Mouse (Mus musculus) forebrain, postnatal 0 days (tissue): ENCODE data around the gene Pex11g. TPM values are rescaled to one million over a fixed set of nuclear protein-coding genes. Genes with fewer than 3 reads are reported as not detected.

Experiments
- ATAC-seq: fragments of 200-750 bp; cut with Nextera tagmentation; 2 replicates; pipeline ENCODE4 v1.8.0; 2017; ENCODE audit warnings: mild to moderate bottlenecking, moderate library complexity
- DNase-seq: peaks from one replicate; pipeline ENCODE4 v3.0.0-alpha.2; 2015
- H3K27ac ChIP-seq: fragments of 300-500 bp; sonication (generic); 2 replicates; pipeline ENCODE4 v1.5.1; 2014; ENCODE audit warnings: low read depth, mild to moderate bottlenecking, antibody characterized with exemption, low read length, moderate library complexity, mixed read lengths
- H3K27me3 ChIP-seq: fragments of 300-500 bp; sonication (generic); 2 replicates; pipeline ENCODE4 v1.6.1; 2014; ENCODE audit warnings: mild to moderate bottlenecking, low read length, mixed read lengths; ENCODE audit not compliant: insufficient read depth
- H3K36me3 ChIP-seq: fragments of 300-500 bp; sonication (generic); 2 replicates; pipeline ENCODE4 v1.6.1; 2014; ENCODE audit warnings: mild to moderate bottlenecking, moderate library complexity; ENCODE audit not compliant: insufficient read depth
- H3K4me1 ChIP-seq: fragments of 300-500 bp; sonication (generic); 2 replicates; pipeline ENCODE4 v1.6.1; 2014; ENCODE audit warnings: antibody characterized with exemption; ENCODE audit not compliant: insufficient read depth
- H3K4me2 ChIP-seq: fragments of 300-500 bp; sonication (generic); 2 replicates; pipeline ENCODE4 v1.6.1; 2014; ENCODE audit warnings: low read depth, mild to moderate bottlenecking, moderate library complexity
- H3K4me3 ChIP-seq: fragments of 300-500 bp; sonication (generic); 2 replicates; pipeline ENCODE4 v1.5.1; 2014; ENCODE audit warnings: low read depth, low read length, mixed read lengths
- H3K9ac ChIP-seq: fragments of 300-500 bp; sonication (generic); 2 replicates; pipeline ENCODE4 v1.6.1; 2014; ENCODE audit warnings: mild to moderate bottlenecking
- H3K9me3 ChIP-seq: fragments of 300-500 bp; sonication (generic); 2 replicates; pipeline ENCODE4 v1.6.1; 2016; ENCODE audit warnings: low read length
- CTCF ChIP-seq: sonication (generic); IDR thresholded peaks from 2 replicates; pipeline ENCODE4 v1.5.1; 2016; ENCODE audit warnings: antibody characterized with exemption, control low read depth, low read depth
- WGBS: fragments of 180-500 bp; shearing (Covaris S2); extraction: QIAGEN DNeasy Blood & Tissue Kit; methylation state at CpG from one replicate; pipeline ENCODE4 v1.1.7; 2014; 5-methylcytosine and 5-hydroxymethylcytosine counted together
- polyA plus RNA-seq: library from polyadenylated mRNA; unstranded; fragments of >200 nt; fragmentation: Nextera tagmentation; extraction: Ambion mirVana; gene quantifications from 2 replicates; pipeline ENCODE4 v1.2.1, GENCODE M21; 2015
- total RNA-seq: library from RNA; depleted of rRNA; stranded (reverse); fragments of >200 nt; gene quantifications from 2 replicates; pipeline ENCODE4 v1.2.3, GENCODE M21; 2014

The Pex11g gene
- total and polyA plus RNA-seq, 2 experiments from 2014 or later = 1.3 to 2.0 TPM

- DNase-seq = no peak
- no peaks in the 10 kb centered on the region for H3K4me1 ChIP-seq
- H3K9ac ChIP-seq = no peak overlapping the region
- no peaks in the 10 kb centered on the region for H3K9me3 ChIP-seq
- H3K4me3 ChIP-seq = no peak overlapping the region
- 92% methylated on average over 2 of the region's 2 CpGs for WGBS
- no peak for TF ChIP-seq CTCF
- no peak overlapping the region for H3K4me2 ChIP-seq
- ATAC-seq = no peak
- 0 out of 2 replicates have a peak, but pooled peaks cover under 1% of the 10 kb centered on the region for H3K36me3 ChIP-seq
- no peaks in the 10 kb centered on the region for H3K27me3 ChIP-seq
- no peak overlapping the region for H3K27ac ChIP-seq
Measured at GRCm38 (mm10) chr8:3463248-3463647, 4.2 kb downstream of the Pex11g start.

GRCm38 (mm10) chr8:3451992-3452391 is 15.5 kb downstream of the Pex11g start:
- no peak for ATAC-seq
- H3K4me2 ChIP-seq = no peak overlapping the region
- WGBS = 98% methylated on average over 25 of the region's 25 CpGs
- no peak for DNase-seq
- no peak overlapping the region for H3K9ac ChIP-seq
- no peaks in the 10 kb centered on the region for H3K9me3 ChIP-seq
- no peaks in the 10 kb centered on the region for H3K4me1 ChIP-seq
- TF ChIP-seq CTCF = no peak
- H3K27ac ChIP-seq = no peak overlapping the region
- H3K27me3 ChIP-seq = no peaks in the 10 kb centered on the region
- peaks cover 91% of the 10 kb centered on the region for H3K36me3 ChIP-seq
- H3K4me3 ChIP-seq = no peak overlapping the region

GRCm38 (mm10) chr8:3450670-3451069 is 16.8 kb downstream of the Pex11g start:
- peak; percentile 89 for TF ChIP-seq CTCF
- peak; percentile 76 for ATAC-seq
- H3K9me3 ChIP-seq = no peaks in the 10 kb centered on the region
- H3K4me1 ChIP-seq = no peaks in the 10 kb centered on the region
- no peak overlapping the region for H3K4me2 ChIP-seq
- DNase-seq = peak; percentile 67
- 35% methylated on average over 5 of the region's 5 CpGs for WGBS
- H3K36me3 ChIP-seq = peaks cover 91% of the 10 kb centered on the region
- no peaks in the 10 kb centered on the region for H3K27me3 ChIP-seq
- H3K4me3 ChIP-seq = no peak overlapping the region
- no peak overlapping the region for H3K27ac ChIP-seq
- H3K9ac ChIP-seq = no peak overlapping the region

DNA sequence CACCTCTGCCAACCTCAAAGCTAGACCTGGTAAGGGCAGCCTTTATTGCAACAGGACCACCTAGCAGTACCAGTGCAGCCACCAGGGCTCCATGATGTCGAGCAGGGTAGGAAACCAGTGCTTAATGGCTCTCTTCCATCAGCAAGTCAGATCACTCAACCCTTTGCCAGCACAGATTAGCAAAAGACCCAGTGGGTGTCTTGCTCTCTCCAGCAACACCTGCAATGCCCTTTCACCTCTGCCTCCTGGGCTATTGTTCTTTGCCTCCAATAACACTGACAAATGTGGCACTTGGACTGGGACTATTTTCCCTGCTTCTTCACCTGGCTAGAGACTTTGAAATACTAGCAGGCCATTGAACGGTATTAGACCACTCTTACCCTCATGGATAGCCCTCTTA is 18.3 kb downstream of the Pex11g start:
- 87% methylated on average over 2 of the region's 2 CpGs for WGBS
- Histone ChIP-seq H3K4me1 (no peaks in the 10 kb centered on the region), H3K27me3 (no peaks in the 10 kb centered on the region), H3K36me3 (peaks cover 81% of the 10 kb centered on the region), H3K4me3 (no peak overlapping the region), H3K4me2 (no peak overlapping the region), H3K27ac (no peak overlapping the region), H3K9ac (no peak overlapping the region), H3K9me3 (no peaks in the 10 kb centered on the region)
- ATAC-seq (no peak), DNase-seq (no peak)
- TF ChIP-seq CTCF = no peak

DNA sequence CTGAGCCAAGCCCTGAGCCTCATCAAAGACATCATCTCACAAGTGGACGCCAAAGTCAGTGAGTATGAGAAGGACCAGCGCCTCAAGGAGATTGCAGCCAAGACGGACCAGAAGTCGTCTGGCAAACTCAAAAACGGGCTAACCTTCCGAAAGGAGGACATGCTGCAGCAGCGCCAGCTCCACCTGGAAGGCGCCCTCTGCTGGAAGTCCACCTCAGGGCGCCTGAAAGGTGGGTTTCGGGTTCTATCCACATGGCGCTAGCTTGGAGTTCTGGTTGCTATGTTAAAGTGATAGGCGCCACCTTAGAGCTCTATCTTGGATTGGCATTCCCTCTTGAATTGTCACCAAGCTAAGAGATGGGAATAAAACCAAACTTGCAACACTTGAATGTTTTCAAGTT is 28.0 kb downstream of the Pex11g start:
- peak; percentile 37 for TF ChIP-seq CTCF
- Histone ChIP-seq H3K4me3 (no peak overlapping the region), H3K9me3 (no peaks in the 10 kb centered on the region), H3K36me3 (peaks cover 69% of the 10 kb centered on the region), H3K27me3 (no peaks in the 10 kb centered on the region), H3K9ac (no peak overlapping the region), H3K4me1 (no peaks in the 10 kb centered on the region), H3K4me2 (no peak overlapping the region), H3K27ac (no peak overlapping the region)
- no peak for ATAC-seq
- DNase-seq = no peak
- 81% methylated on average over 12 of the region's 12 CpGs for WGBS

DNA sequence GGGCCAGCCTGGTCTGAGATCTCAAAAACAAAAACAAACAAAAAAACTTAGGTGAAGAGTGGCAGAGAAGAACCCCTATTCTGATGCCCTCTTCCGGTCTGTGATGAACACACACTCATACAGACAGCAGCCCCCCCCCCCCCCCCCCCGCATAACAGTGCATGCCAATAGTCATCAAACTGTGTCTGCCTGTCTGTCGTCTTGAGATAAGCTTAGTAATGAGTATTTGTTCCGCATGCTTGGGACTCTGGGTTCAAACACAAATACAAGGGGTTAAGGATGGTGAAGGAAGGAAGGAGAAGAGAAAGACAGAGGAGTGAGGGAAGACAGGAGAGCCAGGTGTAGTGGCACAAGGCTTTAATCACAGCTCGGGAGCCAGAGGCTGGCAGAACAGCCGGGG is 31.0 kb downstream of the Pex11g start:
- TF ChIP-seq CTCF = no peak
- peaks cover 81% of the 10 kb centered on the region for H3K36me3 ChIP-seq
- no peak for DNase-seq
- no peak overlapping the region for H3K27ac ChIP-seq
- no peaks in the 10 kb centered on the region for H3K27me3 ChIP-seq
- H3K4me2 ChIP-seq = no peak overlapping the region
- H3K9ac ChIP-seq = no peak overlapping the region
- ATAC-seq = no peak
- WGBS = 87% methylated on average over 6 of the region's 6 CpGs
- H3K4me3 ChIP-seq = no peak overlapping the region
- no peaks in the 10 kb centered on the region for H3K4me1 ChIP-seq
- H3K9me3 ChIP-seq = no peaks in the 10 kb centered on the region

DNA sequence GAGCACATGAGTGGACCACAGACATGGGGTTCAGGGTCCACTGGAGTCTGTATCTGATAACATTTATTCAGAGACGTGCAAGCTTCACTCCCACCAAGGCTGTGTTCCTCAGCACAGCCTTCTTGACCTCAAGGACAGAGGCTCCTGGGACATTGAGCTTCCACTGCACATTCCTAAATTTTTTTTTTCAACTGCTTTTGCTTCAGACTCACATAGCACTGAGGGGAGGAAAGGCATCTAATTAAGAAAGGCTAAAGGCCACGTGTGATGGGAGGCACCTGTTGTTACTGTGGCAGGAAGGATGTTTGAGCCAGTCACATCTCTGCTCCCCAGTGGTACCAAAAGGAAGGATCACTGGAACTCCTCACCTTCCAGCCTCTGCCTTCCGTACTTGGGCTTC is 36.4 kb downstream of the Pex11g start:
- DNase-seq (no peak), ATAC-seq (no peak)
- H3K27me3 ChIP-seq = no peaks in the 10 kb centered on the region
- H3K4me2 ChIP-seq = no peak overlapping the region
- peaks cover 45% of the 10 kb centered on the region for H3K36me3 ChIP-seq
- no peak overlapping the region for H3K4me3 ChIP-seq
- no peak overlapping the region for H3K9ac ChIP-seq
- 88% methylated on average over 3 of the region's 3 CpGs for WGBS
- H3K4me1 ChIP-seq = no peaks in the 10 kb centered on the region
- no peaks in the 10 kb centered on the region for H3K9me3 ChIP-seq
- no peak overlapping the region for H3K27ac ChIP-seq
- TF ChIP-seq CTCF = no peak

DNA sequence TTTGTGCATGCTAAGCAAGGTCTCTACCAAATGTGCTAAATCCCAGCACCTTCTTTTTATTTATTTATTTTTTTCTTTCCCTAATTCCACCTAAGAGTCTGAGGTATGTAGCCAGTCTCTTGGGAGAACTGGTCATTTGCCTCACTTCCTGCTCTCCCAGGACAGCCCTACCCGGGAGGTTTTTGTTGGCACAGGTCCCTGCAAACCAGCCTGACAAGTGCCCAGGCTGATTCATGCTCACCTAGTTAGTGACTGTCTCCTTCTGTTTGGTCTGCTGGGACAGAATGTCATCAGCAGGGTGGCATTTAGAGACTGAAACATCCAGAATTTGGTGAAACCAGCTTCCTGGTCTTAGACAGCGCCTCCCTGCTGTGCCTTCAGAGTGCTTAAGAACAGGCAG is 37.5 kb downstream of the Pex11g start:
- Histone ChIP-seq H3K4me1 (no peaks in the 10 kb centered on the region), H3K4me2 (no peak overlapping the region), H3K36me3 (peaks cover 35% of the 10 kb centered on the region), H3K27ac (no peak overlapping the region), H3K9me3 (no peaks in the 10 kb centered on the region), H3K4me3 (no peak overlapping the region), H3K27me3 (no peaks in the 10 kb centered on the region), H3K9ac (no peak overlapping the region)
- ATAC-seq (no peak), DNase-seq (no peak)
- TF ChIP-seq CTCF = no peak
- 83% methylated on average over 2 of the region's 2 CpGs for WGBS
